Mouse (Mus musculus) E14TG2a.4 (cell line): Measurements from ENCODE around the gene Car7.

Experiments
- CTCF ChIP-seq: conservative IDR thresholded peaks from 2 replicates; pipeline ENCODE4 v1.5.1; 2014; ENCODE audit warnings: low read length
- NANOG ChIP-seq: IDR thresholded peaks from 2 replicates; pipeline ENCODE4 v1.6.1; 2014; ENCODE audit warnings: borderline replicate concordance, low read length, mixed read lengths
- POU5F1 ChIP-seq: IDR thresholded peaks from 2 replicates; pipeline ENCODE4 v1.6.1; 2014; ENCODE audit warnings: low read length, borderline replicate concordance

DNA sequence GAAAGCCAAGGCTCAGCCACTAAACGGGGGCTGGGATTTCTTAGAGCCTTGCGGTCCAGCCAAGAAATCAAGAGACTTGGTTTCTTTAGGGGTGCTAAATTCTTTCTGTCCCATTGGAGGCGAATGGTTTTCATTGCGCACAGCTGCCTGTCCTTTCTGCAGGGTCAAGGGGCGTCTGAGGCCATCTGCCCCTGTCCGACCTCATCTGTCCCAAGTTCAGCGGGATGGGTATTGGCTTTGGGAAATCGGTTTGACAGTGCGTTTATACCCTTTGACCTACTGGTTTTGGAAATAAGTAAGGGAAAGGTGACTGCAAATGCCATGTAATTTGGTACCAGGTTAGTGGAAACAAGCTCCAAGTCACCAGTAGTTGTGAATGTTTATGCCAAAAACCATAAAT lies 57.4 kb downstream of the Car7 start:
- TF ChIP-seq CTCF (no peak), NANOG (no peak), POU5F1 (no peak)
